Mouse (Mus musculus): ENCODE results near the gene Fxr2. TPM values are rescaled to one million over a fixed set of nuclear protein-coding genes. Genes with fewer than 3 reads are reported as not detected.
A peak's percentile ranks its signal among the peaks of the same experiment; 100 is the strongest.

The Fxr2 gene
- polyA plus RNA-seq, 1 experiment from 2014 or later, result 29.0 TPM

DNA sequence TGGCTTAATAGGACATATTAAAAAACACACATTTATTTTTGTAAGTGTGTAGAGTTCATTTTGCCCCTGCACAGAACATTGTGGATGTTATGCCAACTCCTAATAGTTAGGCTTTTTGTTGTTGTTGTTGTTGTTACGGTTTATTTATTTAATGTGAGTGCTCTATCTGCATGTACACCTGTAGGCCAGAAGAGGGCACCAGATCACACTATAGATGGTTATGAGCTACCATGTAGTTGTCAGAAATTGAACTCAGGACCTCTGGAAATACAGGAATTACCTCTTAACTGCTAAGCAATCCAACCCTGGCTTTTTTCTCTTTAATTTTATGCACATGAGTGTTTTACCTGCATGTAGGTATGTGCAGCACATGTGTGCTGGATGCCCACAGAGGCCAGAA, 3.0 kb upstream of the Fxr2 start:
- ATAC-seq (replicated peaks; ENCODE audit: insufficient number of reproducible peaks, low FRiP score, low TSS enrichment), result no peak
- no peak overlapping the region for H3K27ac ChIP-seq (ENCODE audit: low read depth, low read length)
- peaks cover 11% of the 10 kb centered on the region for H3K4me1 ChIP-seq (ENCODE audit: control insufficient read depth, insufficient read depth, low read length)
- H3K9me3 ChIP-seq (replicated peaks; ENCODE audit: control insufficient read depth, low read length), result no peaks in the 10 kb centered on the region
- no peaks in the 10 kb centered on the region for H3K27me3 ChIP-seq (ENCODE audit: control insufficient read depth, insufficient read depth, low read length)
- H3K4me3 ChIP-seq (ENCODE audit: low read depth, low read length), result no peak overlapping the region
- H3K9ac ChIP-seq (ENCODE audit: low read depth, low read length), result no peak overlapping the region
- no peaks in the 10 kb centered on the region for H3K36me3 ChIP-seq (ENCODE audit: control insufficient read depth, insufficient read depth, low read length)
- WGBS (ENCODE audit: insufficient replicate concordance), result 69% methylated on average over 1 of the region's 1 CpGs
- H3K4me2 ChIP-seq, result no peak overlapping the region

- ATAC-seq (replicated peaks; ENCODE audit: insufficient number of reproducible peaks, low FRiP score, low TSS enrichment), result peak; percentile 62
- H3K4me2 ChIP-seq, result peak overlapping the region; percentile 89
- no peaks in the 10 kb centered on the region for H3K27me3 ChIP-seq (ENCODE audit: control insufficient read depth, insufficient read depth, low read length)
- H3K9ac ChIP-seq (ENCODE audit: low read depth, low read length), result peak overlapping the region; percentile 96
- H3K36me3 ChIP-seq (ENCODE audit: control insufficient read depth, insufficient read depth, low read length), result peaks cover 4% of the 10 kb centered on the region; the same call in 1 of the 2 replicates
- under 1% methylated on average over 42 of the region's 50 CpGs for WGBS (ENCODE audit: insufficient replicate concordance)
- H3K9me3 ChIP-seq (replicated peaks; ENCODE audit: control insufficient read depth, low read length), result no peaks in the 10 kb centered on the region
- H3K4me3 ChIP-seq (ENCODE audit: low read depth, low read length), result peak overlapping the region; percentile 97
- peaks cover 20% of the 10 kb centered on the region for H3K4me1 ChIP-seq (ENCODE audit: control insufficient read depth, insufficient read depth, low read length)
- H3K27ac ChIP-seq (ENCODE audit: low read depth, low read length), result peak overlapping the region; percentile 98
These were observed 507 bp downstream of the Fxr2 start for GRCm38 (mm10) chr11:69633128-69633866.

- no peak overlapping the region for H3K4me3 ChIP-seq (ENCODE audit: low read depth, low read length)
- no peak overlapping the region; the same call in 1 of the 2 replicates for H3K4me2 ChIP-seq
- peaks cover 15% of the 10 kb centered on the region for H3K36me3 ChIP-seq (ENCODE audit: control insufficient read depth, insufficient read depth, low read length)
- H3K9ac ChIP-seq (ENCODE audit: low read depth, low read length), result no peak overlapping the region
- ATAC-seq (replicated peaks; ENCODE audit: insufficient number of reproducible peaks, low FRiP score, low TSS enrichment), result no peak
- peaks cover 20% of the 10 kb centered on the region for H3K4me1 ChIP-seq (ENCODE audit: control insufficient read depth, insufficient read depth, low read length)
- no peaks in the 10 kb centered on the region for H3K27me3 ChIP-seq (ENCODE audit: control insufficient read depth, insufficient read depth, low read length)
- H3K27ac ChIP-seq (ENCODE audit: low read depth, low read length), result no peak overlapping the region
- H3K9me3 ChIP-seq (replicated peaks; ENCODE audit: control insufficient read depth, low read length), result no peaks in the 10 kb centered on the region
- WGBS (ENCODE audit: insufficient replicate concordance), result 86% methylated on average over 3 of the region's 3 CpGs
These were observed 2.7 kb downstream of the Fxr2 start for GRCm38 (mm10) chr11:69635471-69635870.

DNA sequence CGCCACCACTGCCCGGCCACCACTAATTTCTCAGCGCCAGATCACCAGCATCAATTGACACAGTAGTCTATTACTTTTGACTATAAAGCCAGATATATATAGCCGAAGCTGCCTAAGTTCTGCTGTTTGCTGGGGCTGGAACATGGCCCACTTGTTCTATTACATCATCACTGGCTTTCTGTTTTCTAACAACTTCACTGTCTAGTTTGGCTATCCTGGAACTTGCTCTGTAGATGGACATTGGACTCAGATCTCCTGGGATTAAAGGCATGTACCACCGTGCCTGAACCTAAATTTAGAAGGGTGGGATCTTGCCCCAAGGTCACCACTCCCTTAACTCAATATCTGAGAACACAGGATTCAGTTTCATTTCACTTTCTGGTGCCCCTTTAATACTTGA, 13.1 kb downstream of the Fxr2 start:
- WGBS (ENCODE audit: insufficient replicate concordance), result 82% methylated on average over 5 of the region's 5 CpGs
- H3K9me3 ChIP-seq (replicated peaks; ENCODE audit: control insufficient read depth, low read length), result no peaks in the 10 kb centered on the region
- H3K9ac ChIP-seq (ENCODE audit: low read depth, low read length), result no peak overlapping the region
- ATAC-seq (replicated peaks; ENCODE audit: insufficient number of reproducible peaks, low FRiP score, low TSS enrichment), result no peak
- H3K4me1 ChIP-seq (ENCODE audit: control insufficient read depth, insufficient read depth, low read length), result no peaks in the 10 kb centered on the region
- peaks cover 64% of the 10 kb centered on the region for H3K36me3 ChIP-seq (ENCODE audit: control insufficient read depth, insufficient read depth, low read length)
- no peak overlapping the region for H3K27ac ChIP-seq (ENCODE audit: low read depth, low read length)
- no peak overlapping the region for H3K4me2 ChIP-seq
- no peak overlapping the region for H3K4me3 ChIP-seq (ENCODE audit: low read depth, low read length)
- no peaks in the 10 kb centered on the region for H3K27me3 ChIP-seq (ENCODE audit: control insufficient read depth, insufficient read depth, low read length)

DNA sequence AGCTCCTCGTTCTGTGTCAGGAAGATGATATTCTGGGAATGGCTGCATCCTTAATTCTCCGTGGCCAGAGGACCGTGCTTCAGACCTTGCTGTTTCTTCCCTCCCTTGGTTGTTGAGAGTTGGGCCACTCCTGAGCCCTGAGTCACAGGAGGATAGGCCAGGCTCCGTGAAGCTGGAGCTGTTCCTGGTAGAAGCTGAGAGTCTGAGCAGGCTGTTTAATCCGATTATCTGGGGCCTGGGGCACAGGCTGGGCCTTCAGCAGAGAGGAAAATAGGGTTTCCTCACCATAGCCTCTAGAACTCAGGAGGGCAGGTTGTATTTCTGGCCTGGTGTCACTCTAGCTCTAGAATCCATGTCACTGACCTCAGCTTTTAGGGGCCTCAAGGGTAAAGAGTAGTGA, 20.6 kb downstream of the Fxr2 start:
- H3K4me1 ChIP-seq (ENCODE audit: control insufficient read depth, insufficient read depth, low read length), result peaks cover 21% of the 10 kb centered on the region
- no peak overlapping the region for H3K9ac ChIP-seq (ENCODE audit: low read depth, low read length)
- 66% methylated on average over 5 of the region's 5 CpGs for WGBS (ENCODE audit: insufficient replicate concordance)
- H3K27ac ChIP-seq (ENCODE audit: low read depth, low read length), result no peak overlapping the region
- no peak overlapping the region for H3K4me2 ChIP-seq
- no peak for ATAC-seq (replicated peaks; ENCODE audit: insufficient number of reproducible peaks, low FRiP score, low TSS enrichment)
- H3K9me3 ChIP-seq (replicated peaks; ENCODE audit: control insufficient read depth, low read length), result no peaks in the 10 kb centered on the region
- H3K4me3 ChIP-seq (ENCODE audit: low read depth, low read length), result no peak overlapping the region
- peaks cover 65% of the 10 kb centered on the region for H3K36me3 ChIP-seq (ENCODE audit: control insufficient read depth, insufficient read depth, low read length)
- no peaks in the 10 kb centered on the region for H3K27me3 ChIP-seq (ENCODE audit: control insufficient read depth, insufficient read depth, low read length)

DNA sequence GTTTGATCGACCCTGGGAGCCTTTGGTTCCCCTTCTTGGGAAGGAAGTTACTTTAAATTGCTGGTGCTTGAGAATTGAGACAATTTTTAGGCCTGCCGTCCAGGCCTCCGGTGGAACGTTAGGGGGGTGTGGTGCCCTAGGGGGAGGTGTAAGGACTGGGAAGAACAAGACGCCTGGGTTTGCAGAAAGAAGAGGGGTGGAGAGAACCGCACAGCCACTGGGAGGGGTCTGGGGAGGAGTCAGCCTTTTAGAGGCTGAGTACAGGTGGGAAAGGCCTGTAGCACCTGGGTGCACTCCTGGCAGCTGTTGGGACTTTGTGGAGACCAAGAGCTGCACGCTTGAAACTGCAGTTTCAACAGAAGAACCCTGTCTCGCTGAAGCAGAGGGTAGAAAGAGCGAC, 22.0 kb downstream of the Fxr2 start:
- H3K4me1 ChIP-seq (ENCODE audit: control insufficient read depth, insufficient read depth, low read length), result peaks cover 21% of the 10 kb centered on the region
- H3K27me3 ChIP-seq (ENCODE audit: control insufficient read depth, insufficient read depth, low read length), result no peaks in the 10 kb centered on the region
- H3K4me2 ChIP-seq, result peak overlapping the region; percentile 34; the same call in 1 of the 2 replicates
- H3K36me3 ChIP-seq (ENCODE audit: control insufficient read depth, insufficient read depth, low read length), result peaks cover 55% of the 10 kb centered on the region
- no peak overlapping the region for H3K9ac ChIP-seq (ENCODE audit: low read depth, low read length)
- no peaks in the 10 kb centered on the region for H3K9me3 ChIP-seq (replicated peaks; ENCODE audit: control insufficient read depth, low read length)
- 41% methylated on average over 9 of the region's 9 CpGs for WGBS (ENCODE audit: insufficient replicate concordance)
- peak overlapping the region; percentile 41; the same call in 1 of the 2 replicates for H3K27ac ChIP-seq (ENCODE audit: low read depth, low read length)
- no peak overlapping the region for H3K4me3 ChIP-seq (ENCODE audit: low read depth, low read length)
- no peak for ATAC-seq (replicated peaks; ENCODE audit: insufficient number of reproducible peaks, low FRiP score, low TSS enrichment)

- H3K36me3 ChIP-seq (ENCODE audit: control insufficient read depth, insufficient read depth, low read length), result peaks cover 48% of the 10 kb centered on the region
- no peak within 1 kb of the TSS for H3K4me3 ChIP-seq (ENCODE audit: low read depth, low read length)
- no peaks in the 10 kb centered on the region for H3K9me3 ChIP-seq (replicated peaks; ENCODE audit: control insufficient read depth, low read length)
- H3K4me1 ChIP-seq (ENCODE audit: control insufficient read depth, insufficient read depth, low read length), result peaks cover 21% of the 10 kb centered on the region
- peak within 1 kb of the TSS; percentile 34 for H3K4me2 ChIP-seq
- no peaks in the 10 kb centered on the region for H3K27me3 ChIP-seq (ENCODE audit: control insufficient read depth, insufficient read depth, low read length)
- H3K9ac ChIP-seq (ENCODE audit: low read depth, low read length), result peak within 1 kb of the TSS; percentile 46; the same call in 1 of the 2 replicates
- WGBS (ENCODE audit: insufficient replicate concordance), result 25% methylated on average over 34 of the region's 34 CpGs
- H3K27ac ChIP-seq (ENCODE audit: low read depth, low read length), result peak within 1 kb of the TSS; percentile 41; the same call in 1 of the 2 replicates
- ATAC-seq (replicated peaks; ENCODE audit: insufficient number of reproducible peaks, low FRiP score, low TSS enrichment), result peak; percentile 67
These were observed 22.7 kb downstream of the Fxr2 start, which contains the start of gene Sox15 for GRCm38 (mm10) chr11:69655264-69656064. Sox15 (plus strand) TSS chr11:69655314.

DNA sequence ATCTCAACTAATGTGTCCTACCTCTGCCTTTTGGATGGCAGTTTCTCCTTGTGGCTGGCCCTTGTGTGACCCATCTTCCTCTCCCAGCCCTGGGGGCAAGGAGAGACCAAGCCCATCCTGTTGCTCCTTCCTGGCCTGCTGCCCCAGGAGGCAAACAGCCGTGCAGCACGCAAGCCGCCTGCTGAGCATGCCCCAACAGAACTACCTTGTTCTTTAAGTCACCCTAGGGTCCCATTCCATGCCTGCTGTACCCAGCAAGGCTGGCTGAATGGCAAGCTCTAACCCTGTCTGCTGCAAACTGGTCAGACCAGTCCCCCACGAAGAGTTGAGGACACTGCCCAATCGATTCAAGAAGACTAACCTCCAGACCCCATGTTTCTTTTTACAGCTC, 23.3 kb downstream of the Fxr2 start:
- Histone ChIP-seq H3K36me3 (ENCODE audit: control insufficient read depth, insufficient read depth, low read length) (peaks cover 42% of the 10 kb centered on the region), H3K9ac (ENCODE audit: low read depth, low read length) (no peak overlapping the region), H3K27me3 (ENCODE audit: control insufficient read depth, insufficient read depth, low read length) (no peaks in the 10 kb centered on the region), H3K4me1 (ENCODE audit: control insufficient read depth, insufficient read depth, low read length) (peaks cover 25% of the 10 kb centered on the region), H3K4me2 (no peak overlapping the region), H3K4me3 (ENCODE audit: low read depth, low read length) (no peak overlapping the region), H3K27ac (ENCODE audit: low read depth, low read length) (no peak overlapping the region), H3K9me3 (replicated peaks; ENCODE audit: control insufficient read depth, low read length) (no peaks in the 10 kb centered on the region)
- WGBS (ENCODE audit: insufficient replicate concordance), result 74% methylated on average over 5 of the region's 5 CpGs
- no peak for ATAC-seq (replicated peaks; ENCODE audit: insufficient number of reproducible peaks, low FRiP score, low TSS enrichment)

All from heart, embryonic 11.5 days (tissue).